Comparison of ENCODE assay signal across 13 mouse cellular contexts in the genomic region with DNA sequence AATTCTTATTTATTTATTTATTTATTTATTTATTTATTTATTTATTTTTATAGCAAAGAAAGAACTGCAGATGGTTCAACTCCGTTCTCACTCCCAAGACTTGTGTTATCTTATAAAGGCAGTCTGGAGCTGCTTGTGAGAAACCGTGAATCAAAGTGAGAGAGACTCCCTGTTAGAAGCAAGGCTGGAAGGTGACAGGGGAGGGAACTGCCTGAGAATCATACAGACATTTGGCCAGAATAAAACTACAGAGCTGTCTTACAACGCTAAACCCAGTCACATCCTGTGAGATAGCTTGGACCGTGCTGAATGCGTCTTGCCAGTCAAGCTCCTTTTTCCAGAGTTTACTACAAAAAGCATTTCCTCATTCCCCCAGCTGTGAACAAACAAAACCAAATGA. TPM values are rescaled to one million over a fixed set of nuclear protein-coding genes. Genes with fewer than 3 reads are reported as not detected.
DNase-seq lines count a peak whose midpoint lies in the region; ATAC-seq and TF ChIP-seq lines count a peak whose summit lies in the region.
"Had no signal": no experiment of that assay in that cellular context is flagged by ENCODE, and none has a peak within 500 bp of the region (broad histone marks: within the 10 kb centered on the region; RNA-seq: fewer than 3 reads in every experiment).

No protein-coding gene starts in this region.

- TF ChIP-seq CTCF in intestine, postnatal 0 days (IDR thresholded peaks at IDR 0.05; ENCODE audit: low read depth) = no peak

- H3K27ac ChIP-seq in intestine, embryonic 14.5 days (ENCODE audit: low read depth) = peak overlapping the region; percentile 54
- no peak overlapping the region for H3K27ac ChIP-seq in intestine, postnatal 0 days (ENCODE audit: low read depth, low read length)
- H3K27ac ChIP-seq in embryonic facial prominence, embryonic 12.5 days = peak overlapping the region; percentile 90
- peak overlapping the region; percentile 97 for H3K27ac ChIP-seq in limb, embryonic 11.5 days (replicated peaks; ENCODE audit: low read depth, low read length)

- H3K9ac ChIP-seq in intestine, embryonic 14.5 days (ENCODE audit: low read length) = no peak overlapping the region
- no peak overlapping the region for H3K9ac ChIP-seq in intestine, postnatal 0 days (ENCODE audit: low read depth, low read length)
- H3K9ac ChIP-seq in embryonic facial prominence, embryonic 12.5 days = no peak overlapping the region
- H3K9ac ChIP-seq in limb, embryonic 11.5 days (ENCODE audit: low read length) = no peak overlapping the region

- WGBS in intestine, embryonic 14.5 days = 56% methylated on average over 5 of the region's 5 CpGs
- WGBS in intestine, postnatal 0 days = 49% methylated on average over 5 of the region's 5 CpGs
- WGBS in embryonic facial prominence, embryonic 12.5 days = 73% methylated on average over 5 of the region's 5 CpGs
- WGBS in limb, embryonic 11.5 days = 68% methylated on average over 5 of the region's 5 CpGs

- ATAC-seq in intestine, embryonic 14.5 days (replicated peaks; ENCODE audit: low FRiP score, low TSS enrichment, low read depth) = no peak; the same call in 1 of the 2 replicates
- ATAC-seq in intestine, postnatal 0 days = no peak
- ATAC-seq in embryonic facial prominence, embryonic 12.5 days (ENCODE audit: insufficient number of reproducible peaks, insufficient read depth, low FRiP score, low TSS enrichment) = no peak
- ATAC-seq in limb, embryonic 11.5 days (ENCODE audit: insufficient number of reproducible peaks, low FRiP score, low TSS enrichment, low read depth) = no peak

- no peak overlapping the region for H3K4me2 ChIP-seq in intestine, embryonic 14.5 days (ENCODE audit: low read length)
- no peak overlapping the region; the same call in 1 of the 2 replicates for H3K4me2 ChIP-seq in intestine, postnatal 0 days (replicated peaks; ENCODE audit: low read depth)
- H3K4me2 ChIP-seq in embryonic facial prominence, embryonic 12.5 days (replicated peaks) = no peak overlapping the region
- no peak overlapping the region for H3K4me2 ChIP-seq in limb, embryonic 11.5 days (ENCODE audit: low read depth, severe bottlenecking)

- DNase-seq in intestine, embryonic 14.5 days (ENCODE audit: low spot score) = no peak
- peak; percentile 22 for DNase-seq in 3134 (ENCODE audit: extremely low read depth, insufficient read length, low spot score)
- DNase-seq in limb, embryonic 11.5 days (ENCODE audit: low spot score) = no peak
- DNase-seq in gastrocnemius, postnatal 4 days (ENCODE audit: low spot score in 2 of 2) = no peak
- DNase-seq in spleen, postnatal 14 days (ENCODE audit: low spot score in 2 of 2) = no peak
- no peak for DNase-seq in thymus, postnatal 36 days
- DNase-seq: thymus, adult 2 months had no signal

- H3K27me3 ChIP-seq in intestine, embryonic 14.5 days (replicated peaks; ENCODE audit: control insufficient read depth, insufficient read depth, low read length) = no peaks in the 10 kb centered on the region
- no peaks in the 10 kb centered on the region for H3K27me3 ChIP-seq in intestine, postnatal 0 days (replicated peaks; ENCODE audit: control insufficient read depth, insufficient read depth, low read length)
- H3K27me3 ChIP-seq in embryonic facial prominence, embryonic 12.5 days = no peaks in the 10 kb centered on the region
- H3K27me3 ChIP-seq in limb, embryonic 11.5 days (ENCODE audit: control insufficient read depth, insufficient read depth, low read length) = no peaks in the 10 kb centered on the region

- no peak overlapping the region for H3K4me3 ChIP-seq in intestine, embryonic 14.5 days (ENCODE audit: low read depth, low read length)
- no peak overlapping the region for H3K4me3 ChIP-seq in intestine, postnatal 0 days (ENCODE audit: low read depth, low read length)
- no peak overlapping the region for H3K4me3 ChIP-seq in embryonic facial prominence, embryonic 12.5 days
- no peak overlapping the region for H3K4me3 ChIP-seq in limb, embryonic 11.5 days (ENCODE audit: low read depth, low read length)

- peaks cover 44% of the 10 kb centered on the region for H3K4me1 ChIP-seq in intestine, embryonic 14.5 days (replicated peaks; ENCODE audit: control insufficient read depth, insufficient read depth, low read length)
- peaks cover 18% of the 10 kb centered on the region for H3K4me1 ChIP-seq in intestine, postnatal 0 days (replicated peaks; ENCODE audit: control insufficient read depth, insufficient read depth, low read length)
- peaks cover 47% of the 10 kb centered on the region for H3K4me1 ChIP-seq in embryonic facial prominence, embryonic 12.5 days
- peaks cover 47% of the 10 kb centered on the region for H3K4me1 ChIP-seq in limb, embryonic 11.5 days (ENCODE audit: control insufficient read depth, insufficient read depth, low read length)

- no peaks in the 10 kb centered on the region for H3K36me3 ChIP-seq in intestine, embryonic 14.5 days (ENCODE audit: control insufficient read depth, insufficient read depth, low read length)
- no peaks in the 10 kb centered on the region for H3K36me3 ChIP-seq in intestine, postnatal 0 days (ENCODE audit: control insufficient read depth, insufficient read depth)
- no peaks in the 10 kb centered on the region for H3K36me3 ChIP-seq in embryonic facial prominence, embryonic 12.5 days
- H3K36me3 ChIP-seq in limb, embryonic 11.5 days (ENCODE audit: control insufficient read depth, insufficient read depth, low read length) = no peaks in the 10 kb centered on the region

- H3K9me3 ChIP-seq in intestine, embryonic 14.5 days (ENCODE audit: control insufficient read depth, low read length) = no peaks in the 10 kb centered on the region
- no peaks in the 10 kb centered on the region for H3K9me3 ChIP-seq in intestine, postnatal 0 days (ENCODE audit: control insufficient read depth)
- H3K9me3 ChIP-seq in embryonic facial prominence, embryonic 12.5 days = no peaks in the 10 kb centered on the region
- no peaks in the 10 kb centered on the region for H3K9me3 ChIP-seq in limb, embryonic 11.5 days (ENCODE audit: control insufficient read depth, low read length)

RNA-seq across cellular contexts. Expression of a gene that starts 59.0 kb away (rescaled TPM):
- polyA plus RNA-seq in intestine, embryonic 14.5 days (2014; fragmentation: Nextera tagmentation; extraction: Ambion mirVana) = not detected in 2 replicates
- not detected in 2 replicates for polyA plus RNA-seq in intestine, postnatal 0 days (2015; fragmentation: Nextera tagmentation; extraction: Ambion mirVana)
- polyA plus RNA-seq in embryonic facial prominence, embryonic 12.5 days (2016; fragmentation: Nextera tagmentation; extraction: Ambion mirVana) = not detected in 2 replicates
- not detected in 2 replicates for polyA plus RNA-seq in limb, embryonic 11.5 days (2014; fragmentation: Nextera tagmentation; extraction: Ambion mirVana)
- under 1 TPM in 1 of 2 experiments, not detected in 1; 0.29 TPM for total RNA-seq in gastrocnemius, postnatal 4 days (2021)
- total RNA-seq: adrenal gland, postnatal 25 days; ES-E14; gastrocnemius, postnatal 14 days; layer of hippocampus, postnatal 25 days had no signal
- polyA plus RNA-seq: thymus, adult 2 months had no signal
